Mouse (Mus musculus) duodenum, adult 2 months (tissue): Measurements from ENCODE around the gene Lgmn. TPM values are rescaled to one million over a fixed set of nuclear protein-coding genes. Genes with fewer than 3 reads are reported as not detected.

Experiments used
- polyA plus RNA-seq: library from polyadenylated mRNA; depleted of rRNA; stranded (reverse); fragments of >200 nt; gene quantifications from 2 replicates; pipeline ENCODE4 v1.2.3, GENCODE M21; 2012; ENCODE audit warnings: low replicate concordance; rRNA removed

Lgmn gene
- polyA plus RNA-seq, result 26.4 and 46.3 TPM in 2 replicates

GRCm38 (mm10) chr12:102439632-102440023 lies at the start of gene Lgmn:
Gene Lgmn (minus strand): TSS chr12:102439813.

GRCm38 (mm10) chr12:102468894-102469764 lies 29.5 kb upstream of the Lgmn start, which contains the start of gene Golga5:
Gene Golga5 (plus strand): TSS chr12:102469135.

Other genes starting within 250 kb of the Lgmn start
- gene Rin3, start 156.8 kb downstream of the Lgmn start, polyA plus RNA-seq, result 4.2 and 9.6 TPM in 2 replicates
- 4.6 and 5.4 TPM in 2 replicates for gene Golga5, start 29.3 kb upstream of the Lgmn start, polyA plus RNA-seq
- gene Chga, start 115.2 kb upstream of the Lgmn start, polyA plus RNA-seq, result 89.8 and 269 TPM in 2 replicates